Mouse (Mus musculus) midbrain, embryonic 16.5 days (tissue): ENCODE results near the gene Slc23a4. TPM values are rescaled to one million over a fixed set of nuclear protein-coding genes. Genes with fewer than 3 reads are reported as not detected.

Experiments used
- ATAC-seq: fragments of 200-750 bp; cut with Nextera tagmentation; 2 replicates; pipeline ENCODE4 v1.8.0; 2017; ENCODE audit warnings: moderate TSS enrichment
- H3K27ac ChIP-seq: fragments of 300-500 bp; sonication (generic); 2 replicates; pipeline ENCODE4 v1.5.1; 2014; ENCODE audit warnings: mild to moderate bottlenecking, low read length, mixed read lengths
- H3K27me3 ChIP-seq: fragments of 300-500 bp; sonication (generic); 2 replicates; pipeline ENCODE4 v1.6.1; 2014; ENCODE audit warnings: low read depth, low read length, mixed read lengths; ENCODE audit not compliant: control insufficient read depth, insufficient read depth
- H3K36me3 ChIP-seq: fragments of 300-500 bp; sonication (generic); 2 replicates; pipeline ENCODE4 v1.6.1; 2014; ENCODE audit warnings: mild to moderate bottlenecking, low read length, moderate library complexity, mixed read lengths; ENCODE audit not compliant: control insufficient read depth, insufficient read depth
- H3K4me1 ChIP-seq: fragments of 300-500 bp; sonication (generic); 2 replicates; pipeline ENCODE4 v1.6.1; 2014; ENCODE audit warnings: mild to moderate bottlenecking, low read length, mixed read lengths; ENCODE audit not compliant: control insufficient read depth, insufficient read depth
- H3K4me2 ChIP-seq: fragments of 300-500 bp; sonication (generic); 2 replicates; pipeline ENCODE4 v1.6.1; 2014; ENCODE audit warnings: mild to moderate bottlenecking, low read length, mixed read lengths
- H3K4me3 ChIP-seq: fragments of 300-500 bp; sonication (generic); 2 replicates; pipeline ENCODE4 v1.5.1; 2014; ENCODE audit warnings: low read depth, mild to moderate bottlenecking, low read length, moderate library complexity, mixed read lengths
- H3K9ac ChIP-seq: fragments of 300-500 bp; sonication (generic); 2 replicates; pipeline ENCODE4 v1.6.1; 2014; ENCODE audit warnings: low read depth, low read length, mixed read lengths
- H3K9me3 ChIP-seq: fragments of 300-500 bp; sonication (generic); replicated peaks from 2 replicates; pipeline ENCODE4 v1.6.1; 2014; ENCODE audit warnings: mild to moderate bottlenecking, low read length, mixed read lengths; ENCODE audit not compliant: control insufficient read depth, poor library complexity, severe bottlenecking
- WGBS: fragments of 180-500 bp; shearing (Covaris S2); extraction: QIAGEN DNeasy Blood & Tissue Kit; methylation state at CpG from one replicate; pipeline ENCODE4 v1.1.7; 2014; 5-methylcytosine and 5-hydroxymethylcytosine counted together
- polyA plus RNA-seq: library from polyadenylated mRNA; unstranded; fragments of >200 nt; fragmentation: Nextera tagmentation; extraction: Ambion mirVana; gene quantifications from 2 replicates; pipeline ENCODE4 v1.2.1, GENCODE M21; 2015

Slc23a4 gene
- polyA plus RNA-seq, 1 experiment from 2014 or later, result 0.92 TPM

- Histone ChIP-seq H3K36me3 (no peaks in the 10 kb centered on the region), H3K27ac (no peak overlapping the region), H3K4me1 (no peaks in the 10 kb centered on the region), H3K9me3 (no peaks in the 10 kb centered on the region), H3K4me2 (no peak overlapping the region), H3K27me3 (no peaks in the 10 kb centered on the region), H3K4me3 (no peak overlapping the region), H3K9ac (no peak overlapping the region)
- WGBS, result 88% methylated on average over 7 of the region's 7 CpGs
- ATAC-seq, result no peak
Observed at GRCm38 (mm10) chr6:34951518-34951917, 36.7 kb downstream of the Slc23a4 start.

GRCm38 (mm10) chr6:34948461-34948860 is 39.7 kb downstream of the Slc23a4 start:
- H3K4me3 ChIP-seq, result peak overlapping the region; percentile 13; the same call in 1 of the 2 replicates

GRCm38 (mm10) chr6:34946486-34947079 is 41.6 kb downstream of the Slc23a4 start:
- no peak overlapping the region for H3K4me3 ChIP-seq

More at GRCm38 (mm10) chr6:34948461-34948860, 39.7 kb downstream of the Slc23a4 start:
- Histone ChIP-seq H3K4me2 (peak overlapping the region; percentile 40), H3K27me3 (no peaks in the 10 kb centered on the region), H3K36me3 (no peaks in the 10 kb centered on the region), H3K9me3 (no peaks in the 10 kb centered on the region), H3K4me1 (no peaks in the 10 kb centered on the region), H3K9ac (no peak overlapping the region), H3K27ac (no peak overlapping the region)
- 19% methylated on average over 10 of the region's 11 CpGs for WGBS
- peak; percentile 39 for ATAC-seq

GRCm38 (mm10) chr6:34943499-34943898 is 44.7 kb downstream of the Slc23a4 start:
- 82% methylated on average over 5 of the region's 5 CpGs for WGBS
- no peak for ATAC-seq
- Histone ChIP-seq H3K4me1 (no peaks in the 10 kb centered on the region), H3K4me2 (no peak overlapping the region), H3K9ac (no peak overlapping the region), H3K27me3 (no peaks in the 10 kb centered on the region), H3K4me3 (no peak overlapping the region), H3K9me3 (no peaks in the 10 kb centered on the region), H3K27ac (no peak overlapping the region), H3K36me3 (no peaks in the 10 kb centered on the region)

More at GRCm38 (mm10) chr6:34946486-34947079, 41.6 kb downstream of the Slc23a4 start:
- WGBS, result 100% methylated on average over 1 of the region's 1 CpGs
- H3K9me3 ChIP-seq, result no peaks in the 10 kb centered on the region
- no peak overlapping the region for H3K27ac ChIP-seq
- H3K9ac ChIP-seq, result no peak overlapping the region
- no peak overlapping the region for H3K4me2 ChIP-seq
- ATAC-seq, result no peak
- H3K4me1 ChIP-seq, result no peaks in the 10 kb centered on the region
- no peaks in the 10 kb centered on the region for H3K36me3 ChIP-seq
- no peaks in the 10 kb centered on the region for H3K27me3 ChIP-seq

- Histone ChIP-seq H3K36me3 (no peaks in the 10 kb centered on the region), H3K4me2 (no peak overlapping the region), H3K27me3 (no peaks in the 10 kb centered on the region), H3K4me1 (no peaks in the 10 kb centered on the region), H3K4me3 (no peak overlapping the region), H3K9ac (no peak overlapping the region), H3K9me3 (no peaks in the 10 kb centered on the region), H3K27ac (no peak overlapping the region)
- WGBS, result 87% methylated on average over 8 of the region's 9 CpGs
- ATAC-seq, result no peak
Observed at GRCm38 (mm10) chr6:34942446-34942845, 45.8 kb downstream of the Slc23a4 start.

- H3K4me2 ChIP-seq, result no peak overlapping the region
- H3K27ac ChIP-seq, result no peak overlapping the region
- no peaks in the 10 kb centered on the region for H3K4me1 ChIP-seq
Observed at GRCm38 (mm10) chr6:34941496-34941895, 46.7 kb downstream of the Slc23a4 start.

GRCm38 (mm10) chr6:34939451-34939850 is 48.8 kb downstream of the Slc23a4 start:
- no peak overlapping the region for H3K4me2 ChIP-seq
- H3K36me3 ChIP-seq, result no peaks in the 10 kb centered on the region
- WGBS, result 93% methylated on average over 8 of the region's 8 CpGs
- H3K9me3 ChIP-seq, result no peaks in the 10 kb centered on the region
- H3K27me3 ChIP-seq, result no peaks in the 10 kb centered on the region
- no peak overlapping the region for H3K27ac ChIP-seq
- H3K9ac ChIP-seq, result no peak overlapping the region
- H3K4me3 ChIP-seq, result no peak overlapping the region
- no peaks in the 10 kb centered on the region for H3K4me1 ChIP-seq
- ATAC-seq, result no peak

More at GRCm38 (mm10) chr6:34941496-34941895, 46.7 kb downstream of the Slc23a4 start:
- Histone ChIP-seq H3K9ac (no peak overlapping the region), H3K4me3 (no peak overlapping the region), H3K27me3 (no peaks in the 10 kb centered on the region), H3K9me3 (no peaks in the 10 kb centered on the region), H3K36me3 (no peaks in the 10 kb centered on the region)
- ATAC-seq, result no peak
- 79% methylated on average over 2 of the region's 2 CpGs for WGBS

GRCm38 (mm10) chr6:34938929-34939325 is 49.3 kb downstream of the Slc23a4 start:
- Histone ChIP-seq H3K4me3 (no peak overlapping the region), H3K9me3 (no peaks in the 10 kb centered on the region), H3K36me3 (no peaks in the 10 kb centered on the region), H3K4me2 (no peak overlapping the region), H3K27me3 (no peaks in the 10 kb centered on the region), H3K27ac (no peak overlapping the region), H3K4me1 (no peaks in the 10 kb centered on the region), H3K9ac (no peak overlapping the region)
- WGBS, result 48% methylated on average over 4 of the region's 4 CpGs
- no peak for ATAC-seq

GRCm38 (mm10) chr6:34938280-34938928 is 49.8 kb downstream of the Slc23a4 start:
- H3K4me3 ChIP-seq, result no peak overlapping the region
- H3K27me3 ChIP-seq, result no peaks in the 10 kb centered on the region
- 75% methylated on average over 7 of the region's 7 CpGs for WGBS
- no peaks in the 10 kb centered on the region for H3K36me3 ChIP-seq
- ATAC-seq, result no peak
- H3K9me3 ChIP-seq, result no peaks in the 10 kb centered on the region
- no peaks in the 10 kb centered on the region for H3K4me1 ChIP-seq
- H3K4me2 ChIP-seq, result no peak overlapping the region
- no peak overlapping the region for H3K9ac ChIP-seq
- no peak overlapping the region for H3K27ac ChIP-seq
